Mouse (Mus musculus) mesoderm, embryonic 11.5 days (tissue): ENCODE results near the gene Igf1.

ENCODE experiments used
- DNase-seq: peaks from one replicate; pipeline ENCODE4 v3.0.0-alpha.2; 2012; ENCODE audit warnings: low read depth, low spot score

The Igf1 gene

DNA sequence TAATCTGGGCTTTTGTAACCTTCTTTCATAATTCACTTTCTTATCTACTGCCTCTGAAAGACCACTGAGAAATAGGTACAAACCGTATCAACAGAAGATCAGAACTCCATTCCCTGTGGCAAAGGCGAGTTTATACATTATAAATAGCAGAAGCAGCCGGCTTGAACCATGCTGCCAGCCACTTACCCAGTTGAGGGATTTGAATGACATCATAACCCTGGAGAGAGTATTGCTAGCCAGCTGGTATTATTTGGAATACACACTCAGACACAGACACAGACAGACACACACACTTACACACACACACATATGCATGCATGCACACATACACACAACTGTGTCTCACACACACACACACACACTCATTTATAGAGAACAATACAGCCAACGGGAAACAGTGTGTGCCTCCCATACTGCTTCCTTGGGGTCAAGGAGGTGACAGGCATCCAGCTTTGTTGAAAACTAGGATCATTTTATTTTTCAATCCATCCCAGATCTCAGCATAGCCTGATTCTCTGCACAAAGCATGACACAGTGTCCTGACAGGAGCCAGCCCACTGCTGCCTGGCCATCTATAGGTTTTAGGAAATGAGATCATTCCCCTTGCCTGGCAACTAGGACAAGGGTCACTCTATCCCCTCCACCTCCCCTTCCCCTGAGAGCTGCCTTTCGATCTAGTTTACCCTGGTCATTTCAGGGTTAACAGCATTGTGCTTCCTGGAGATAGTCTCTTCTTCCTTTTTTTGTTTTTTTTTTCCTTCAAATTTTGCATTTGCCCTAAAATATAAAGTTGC is at the start of gene Igf1:
TSS of gene Igf1 (plus strand) at position 253 of the 794 bp plus-strand sequence.
- DNase-seq, result no peak

DNA sequence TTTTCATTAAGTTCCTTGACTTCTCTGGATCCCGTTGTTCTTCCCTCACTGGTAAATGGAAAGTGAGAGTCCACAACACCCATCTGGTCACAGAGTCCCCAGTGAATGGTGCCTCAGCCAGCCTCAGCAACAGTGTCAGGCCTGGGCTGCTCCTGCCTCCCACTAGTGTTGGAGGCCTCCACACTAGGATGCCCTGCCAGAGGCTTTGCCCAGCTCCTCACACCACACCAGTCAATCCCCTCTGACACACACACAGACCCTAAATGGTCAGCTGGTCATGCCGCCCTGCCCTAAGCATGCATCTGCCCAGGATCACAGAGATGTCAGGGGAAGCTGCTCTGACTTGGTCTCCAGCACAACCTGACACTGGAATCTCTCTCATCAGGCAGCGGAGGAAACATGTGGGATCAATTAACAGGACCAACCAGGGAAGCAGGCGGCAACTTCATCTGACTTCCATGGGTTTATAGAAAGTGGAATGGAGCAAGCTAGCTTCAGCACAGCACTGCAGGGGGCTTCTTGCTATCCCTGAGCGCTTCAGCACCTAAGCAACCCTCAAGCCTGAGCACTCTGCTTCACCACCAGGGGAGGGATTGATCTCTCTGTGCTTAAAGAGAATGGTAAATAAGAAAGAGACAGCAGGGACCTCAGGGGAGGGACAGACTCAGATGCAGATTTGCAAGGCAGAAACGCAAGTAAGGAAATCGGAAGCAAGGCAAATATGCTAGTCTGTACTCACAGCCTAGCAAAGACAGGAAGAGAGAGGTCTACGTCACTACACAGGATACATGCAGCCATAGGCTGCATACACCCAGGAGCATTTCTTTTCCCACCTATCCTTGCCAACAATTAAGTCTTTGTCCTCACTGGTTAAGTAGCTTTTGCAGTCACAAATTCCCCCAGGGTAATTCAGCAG is 45.6 kb upstream of the Igf1 start:
- peak; percentile 81 for DNase-seq

GRCm38 (mm10) chr10:87813073-87813590 is 44.9 kb upstream of the Igf1 start:
- DNase-seq, result peak; percentile 30

GRCm38 (mm10) chr10:87816861-87817260 is 41.2 kb upstream of the Igf1 start:
- DNase-seq, result no peak

DNA sequence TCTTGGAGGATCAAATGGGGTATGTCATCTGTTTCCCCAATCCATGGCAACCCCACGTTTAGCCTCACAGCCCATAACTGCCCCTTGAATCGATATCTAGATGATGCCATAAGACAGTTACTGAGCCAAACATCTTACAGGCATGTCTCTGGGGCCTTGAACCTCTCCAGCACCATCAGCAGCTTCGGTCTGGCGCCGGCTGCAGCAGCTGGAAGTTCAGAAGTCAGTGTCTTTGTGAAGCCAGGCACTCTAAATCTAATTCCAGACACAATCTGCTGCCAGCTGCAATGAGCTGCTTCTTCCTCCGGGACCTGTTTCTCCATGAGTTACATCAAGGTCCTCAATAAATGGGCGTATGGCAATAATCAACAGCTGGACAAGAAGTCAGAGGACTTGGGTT is 40.3 kb upstream of the Igf1 start:
- DNase-seq, result no peak

DNA sequence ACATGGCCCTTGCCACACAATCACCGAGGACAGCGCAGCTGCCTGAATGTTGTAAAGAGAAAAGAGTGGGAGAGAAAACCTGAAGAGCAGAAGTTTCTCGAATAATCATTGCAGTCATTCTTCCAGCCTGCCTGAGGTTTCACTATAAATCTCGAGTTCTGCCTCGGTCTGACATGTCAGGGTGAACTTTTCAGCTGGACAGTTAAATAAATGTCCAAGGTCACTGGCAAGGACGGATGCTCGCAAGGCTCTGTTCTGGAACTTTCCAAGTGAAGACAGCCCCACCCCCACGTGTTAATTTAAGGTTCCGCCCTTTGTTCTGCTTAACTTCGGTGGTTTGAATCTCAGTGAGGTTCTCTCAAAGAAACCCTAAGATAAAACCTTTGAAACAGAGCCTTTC is 36.2 kb upstream of the Igf1 start:
- no peak for DNase-seq

DNA sequence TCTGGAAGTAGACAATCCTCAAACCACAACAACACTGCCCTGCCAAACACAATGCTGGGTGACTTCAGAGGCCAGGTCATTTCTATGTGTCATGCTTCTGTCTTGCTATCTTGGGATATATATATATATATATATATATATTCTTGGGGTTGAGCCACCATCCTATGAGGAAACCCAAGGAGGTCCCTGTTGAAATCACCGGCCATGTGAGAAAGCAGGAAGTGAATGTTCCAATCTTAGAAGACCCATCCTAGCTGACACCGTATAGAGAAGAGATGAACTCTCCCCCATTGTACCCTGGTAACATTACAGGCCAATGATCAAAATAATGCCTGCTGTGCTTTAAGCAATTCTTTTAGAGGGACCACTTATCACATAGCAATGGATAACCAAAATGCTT is 28.1 kb upstream of the Igf1 start:
- DNase-seq, result no peak

GRCm38 (mm10) chr10:87830639-87831038 is 27.4 kb upstream of the Igf1 start:
- no peak for DNase-seq

DNA sequence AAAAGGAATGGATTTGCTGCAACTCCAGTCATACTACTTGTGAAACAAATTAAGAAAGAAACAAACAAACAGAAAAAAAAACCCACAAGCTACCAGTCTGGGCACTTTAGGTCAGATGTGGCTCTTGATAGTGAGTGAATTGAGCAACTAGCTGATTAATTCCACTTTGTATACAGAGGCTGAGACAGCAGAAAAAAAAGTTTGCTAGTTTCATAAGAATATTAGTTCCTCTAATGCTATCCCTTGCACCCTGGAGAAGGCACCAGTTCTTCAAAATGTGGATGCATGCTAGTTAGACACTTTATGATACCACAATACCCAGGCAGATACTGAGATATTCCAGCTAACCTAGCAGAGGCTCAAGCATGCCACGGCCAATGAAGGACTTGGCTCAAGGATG is 26.0 kb upstream of the Igf1 start:
- no peak for DNase-seq

DNA sequence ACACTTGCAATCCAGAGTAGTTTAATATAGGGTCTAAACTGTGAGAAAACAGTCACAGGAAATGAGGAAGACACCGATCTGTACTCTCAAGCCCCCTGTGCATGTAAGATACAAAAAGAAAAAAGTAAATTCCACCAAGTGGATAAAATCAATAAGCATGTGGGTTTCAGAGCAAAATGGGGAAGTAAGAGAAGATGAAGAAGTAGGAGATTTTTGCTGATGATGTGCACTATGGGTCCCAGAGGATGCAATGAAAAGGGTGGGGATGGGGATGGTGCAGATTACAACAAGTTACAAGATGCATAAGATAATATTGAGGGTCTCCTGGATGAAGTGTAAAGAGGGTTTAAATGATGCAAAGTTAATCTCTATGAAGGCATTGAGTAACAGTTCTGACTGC is 18.6 kb upstream of the Igf1 start:
- DNase-seq, result no peak

DNA sequence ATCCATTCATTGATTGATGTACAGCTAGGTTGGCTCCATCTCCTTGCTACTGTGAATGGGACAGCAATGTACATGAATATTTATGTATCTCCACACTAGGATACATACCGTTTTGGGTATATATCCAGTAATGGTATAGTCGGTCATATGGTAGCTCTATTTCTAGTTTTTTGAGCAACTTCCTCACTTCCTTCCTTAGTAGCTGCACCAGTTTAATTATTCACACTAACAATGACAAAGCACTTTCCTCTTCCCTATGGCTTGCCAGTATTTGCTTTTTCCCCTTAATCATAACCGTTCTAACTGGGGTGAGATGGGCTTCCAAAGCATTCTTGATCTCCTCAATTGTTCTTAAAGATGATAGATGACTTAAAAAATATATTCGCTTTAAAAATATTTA is 15.6 kb upstream of the Igf1 start:
- DNase-seq, result no peak

GRCm38 (mm10) chr10:87844917-87845552 is 13.0 kb upstream of the Igf1 start:
- no peak for DNase-seq

GRCm38 (mm10) chr10:87847882-87848281 is 10.2 kb upstream of the Igf1 start:
- DNase-seq, result no peak

- DNase-seq, result no peak
These were observed 9.6 kb upstream of the Igf1 start for GRCm38 (mm10) chr10:87848419-87848818.

DNA sequence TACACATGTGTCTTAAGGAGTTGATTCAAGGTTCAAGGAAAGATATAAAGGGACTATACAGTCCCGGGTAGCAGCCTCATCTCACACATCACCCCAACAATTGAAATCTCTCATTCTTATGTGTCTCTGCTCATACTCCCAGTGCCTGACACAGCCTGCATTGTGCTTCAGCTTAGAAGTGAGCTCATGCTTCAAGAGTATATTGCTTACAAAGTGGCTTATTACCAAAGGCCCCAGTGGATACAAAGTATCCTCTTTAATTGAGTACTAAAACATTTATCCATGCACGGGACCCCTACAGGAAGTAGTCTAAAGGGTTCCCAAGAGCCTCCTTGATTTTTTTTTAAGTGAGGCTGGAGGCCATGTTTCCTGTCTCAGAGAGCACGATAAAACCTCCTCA is 6.6 kb upstream of the Igf1 start:
- no peak for DNase-seq

DNA sequence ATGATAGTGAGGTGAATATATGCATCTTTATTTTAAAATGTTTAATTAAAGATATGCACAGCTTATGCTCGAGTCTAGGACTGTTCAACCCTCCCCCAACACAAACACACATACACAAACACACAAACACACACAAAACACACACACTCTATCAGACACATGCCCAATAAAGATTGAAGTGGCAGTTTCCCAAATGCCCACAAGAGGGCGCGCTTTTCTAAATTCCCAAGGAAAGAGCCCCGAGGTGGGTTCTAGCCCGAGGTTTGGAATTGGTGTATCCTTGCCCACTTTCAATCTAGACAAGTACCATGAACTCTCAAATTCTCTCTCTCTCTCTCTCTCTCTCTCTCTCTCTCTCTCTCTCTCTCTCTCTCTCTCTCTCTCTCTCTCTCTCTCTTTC is 3.7 kb upstream of the Igf1 start:
- DNase-seq, result peak; percentile 64

- no peak for DNase-seq
These were observed 2.5 kb upstream of the Igf1 start for GRCm38 (mm10) chr10:87855423-87856122.

- no peak for DNase-seq
These were observed 680 bp upstream of the Igf1 start for GRCm38 (mm10) chr10:87857215-87857955.

DNA sequence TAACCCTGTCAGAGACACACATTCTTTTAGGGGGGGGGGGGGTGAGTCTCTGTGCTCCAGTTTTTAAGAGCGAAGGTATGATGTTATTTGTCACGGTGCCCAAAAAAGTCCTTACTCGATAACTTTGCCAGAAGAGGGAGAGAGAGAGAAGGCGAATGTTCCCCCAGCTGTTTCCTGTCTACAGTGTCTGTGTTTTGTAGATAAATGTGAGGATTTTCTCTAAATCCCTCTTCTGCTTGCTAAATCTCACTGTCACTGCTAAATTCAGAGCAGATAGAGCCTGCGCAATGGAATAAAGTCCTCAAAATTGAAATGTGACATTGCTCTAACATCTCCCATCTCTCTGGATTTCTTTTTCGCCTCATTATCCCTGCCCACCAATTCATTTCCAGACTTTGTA is 874 bp downstream of the Igf1 start:
- peak; percentile 45 for DNase-seq

DNA sequence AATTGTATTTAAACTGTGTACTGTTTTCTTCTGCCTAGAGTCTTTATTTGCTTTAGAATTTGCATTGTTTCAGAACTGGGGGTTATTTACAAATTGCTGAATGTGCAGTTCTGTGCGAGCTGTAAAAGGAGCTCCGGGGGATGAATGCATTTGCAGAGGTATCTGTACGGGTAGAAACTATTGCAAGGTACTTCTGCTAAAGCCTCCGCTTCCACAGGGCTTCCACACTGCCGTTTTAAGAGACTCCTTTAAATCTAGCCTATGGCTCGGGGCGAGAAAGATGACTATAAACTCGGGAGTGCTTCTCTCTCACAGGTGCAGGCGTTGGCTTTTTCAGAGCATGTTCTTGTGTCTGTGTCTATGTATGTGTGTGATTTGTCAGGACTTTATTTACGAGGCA is 1.4 kb downstream of the Igf1 start:
- DNase-seq, result no peak
